Mouse (Mus musculus) heart, postnatal 14 days (tissue): Measurements from ENCODE around the gene Sycn. TPM values are rescaled to one million over a fixed set of nuclear protein-coding genes. Genes with fewer than 3 reads are reported as not detected.

Experiments used
- DNase-seq, 2 experiments: peaks; one replicate each; pipeline ENCODE4 v3.0.0; 2021 to 2022
- intact Hi-C: fragments of 180-260 bp; cut with DNase I; formaldehyde crosslinking; loops from one replicate; pipeline ENCODE4 v1.15.1; 2025
- total RNA-seq, 2 experiments: library from RNA; stranded (reverse); gene quantifications; 2 replicates each; pipeline ENCODE4 v1.2.3; 2021

The Sycn gene
- total RNA-seq, 2 experiments from 2014 or later: not detected

- no peak for DNase-seq
- intact Hi-C loops: no loop called here
Observed at GRCm38 (mm10) chr7:28557069-28557468, 16.4 kb downstream of the Sycn start.

GRCm38 (mm10) chr7:28557708-28558107, 17.0 kb downstream of the Sycn start:
- no peak for DNase-seq
- intact Hi-C loops: no loop called here

GRCm38 (mm10) chr7:28558486-28558885, 17.8 kb downstream of the Sycn start:
- peak; percentile 64 to 69 for DNase-seq
- intact Hi-C loops: no loop called here

- no peak for DNase-seq
- intact Hi-C loops: no loop called here
Observed at GRCm38 (mm10) chr7:28560856-28561255, 20.2 kb downstream of the Sycn start.

- DNase-seq: no peak
- intact Hi-C loops: no loop called here
Observed at GRCm38 (mm10) chr7:28561967-28562366, 21.3 kb downstream of the Sycn start.

GRCm38 (mm10) chr7:28562371-28562770, 21.7 kb downstream of the Sycn start:
- intact Hi-C loops: no loop called here
- no peak for DNase-seq

GRCm38 (mm10) chr7:28562951-28563350, 22.3 kb downstream of the Sycn start:
- intact Hi-C loops: no loop called here

GRCm38 (mm10) chr7:28565407-28565806, 24.7 kb downstream of the Sycn start:
- no peak for DNase-seq
- intact Hi-C loops: no loop called here

More at GRCm38 (mm10) chr7:28562951-28563350, 22.3 kb downstream of the Sycn start:
- DNase-seq: no peak

GRCm38 (mm10) chr7:28567539-28567938, 26.9 kb downstream of the Sycn start:
- intact Hi-C loops: no loop called here

GRCm38 (mm10) chr7:28568253-28568652, 27.6 kb downstream of the Sycn start:
- DNase-seq: peak; percentile 66 to 78
- intact Hi-C loops: loop anchor here (1.0 kb wide), 1 partner anchor 33 kb away; no protein-coding TSS in a partner anchor

More at GRCm38 (mm10) chr7:28567539-28567938, 26.9 kb downstream of the Sycn start:
- DNase-seq: no peak

GRCm38 (mm10) chr7:28570291-28570981, 29.8 kb downstream of the Sycn start:
- peak; percentile 40 to 42 for DNase-seq
- intact Hi-C loops: no loop called here

GRCm38 (mm10) chr7:28570982-28571682, 30.4 kb downstream of the Sycn start:
- intact Hi-C loops: no loop called here
- peak in 1 of 2 experiments; percentile 42 for DNase-seq

- no peak for DNase-seq
- intact Hi-C loops: no loop called here
Observed at GRCm38 (mm10) chr7:28572689-28573088, 32.0 kb downstream of the Sycn start.

GRCm38 (mm10) chr7:28573236-28573635, 32.6 kb downstream of the Sycn start:
- intact Hi-C loops: no loop called here
- no peak for DNase-seq

- no peak for DNase-seq
- intact Hi-C loops: no loop called here
Observed at GRCm38 (mm10) chr7:28575597-28575996, 34.9 kb downstream of the Sycn start.

GRCm38 (mm10) chr7:28576271-28576914, 35.7 kb downstream of the Sycn start:
- peak; percentile 65 to 81 for DNase-seq
- intact Hi-C loops: no loop called here

- intact Hi-C loops: no loop called here
- no peak for DNase-seq
Observed at GRCm38 (mm10) chr7:28577826-28578542, 37.3 kb downstream of the Sycn start.

- DNase-seq: no peak
- intact Hi-C loops: no loop called here
Observed at GRCm38 (mm10) chr7:28578543-28579053, 37.9 kb downstream of the Sycn start.

GRCm38 (mm10) chr7:28579826-28580225, 39.1 kb downstream of the Sycn start:
- intact Hi-C loops: no loop called here
- DNase-seq: no peak

GRCm38 (mm10) chr7:28581721-28582120, 41.0 kb downstream of the Sycn start:
- DNase-seq: no peak
- intact Hi-C loops: no loop called here
